Mouse (Mus musculus): ENCODE data around the gene Zscan25.
"Not testable (repeated sequence)": the region's sequence is repeated elsewhere in the genome, so short reads cannot be mapped to it uniquely, and the experiment has no call there.

The Zscan25 gene

DNA sequence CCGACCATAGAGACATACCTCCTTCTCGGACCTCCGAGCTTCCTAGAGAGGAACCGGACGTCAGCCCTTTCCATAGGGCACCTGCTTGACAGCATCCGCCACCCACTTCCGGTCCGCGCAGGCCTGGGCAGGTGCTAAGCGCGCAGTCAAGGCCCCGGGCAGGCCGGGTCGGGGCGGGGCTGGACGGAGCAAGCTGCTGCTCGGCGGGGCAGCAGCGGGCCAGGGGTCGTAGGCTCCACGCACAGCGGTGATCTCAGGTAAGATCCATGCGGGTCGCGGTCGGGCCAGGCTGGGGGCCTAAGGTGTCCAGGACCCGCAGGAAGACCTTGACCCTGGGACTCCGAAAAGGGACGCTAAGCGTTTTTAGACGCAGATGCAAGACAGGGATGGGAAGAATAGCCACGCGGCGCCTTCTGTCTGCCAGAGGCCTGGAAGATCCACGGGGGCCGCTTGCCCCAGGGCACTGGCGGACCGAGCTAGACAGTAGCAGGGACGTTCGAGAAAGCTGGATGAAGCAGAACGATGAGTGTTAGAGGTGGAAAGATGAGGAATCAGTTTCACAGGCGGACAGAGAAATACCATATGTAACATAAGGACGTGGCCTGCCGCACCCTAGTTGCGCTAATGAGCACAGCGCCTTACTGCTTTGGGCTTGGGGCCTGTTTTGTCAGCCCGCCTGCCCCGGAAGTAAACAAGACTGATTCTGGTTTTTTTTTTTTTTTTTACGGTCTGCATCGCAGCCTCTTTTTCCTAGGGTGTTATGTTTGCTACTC is at the start of gene Zscan25:
TSS of gene Zscan25 (plus strand) at position 130 of the 773 bp plus-strand sequence.
- DNase-seq (ENCODE audit: low spot score): peak; percentile 88

DNA sequence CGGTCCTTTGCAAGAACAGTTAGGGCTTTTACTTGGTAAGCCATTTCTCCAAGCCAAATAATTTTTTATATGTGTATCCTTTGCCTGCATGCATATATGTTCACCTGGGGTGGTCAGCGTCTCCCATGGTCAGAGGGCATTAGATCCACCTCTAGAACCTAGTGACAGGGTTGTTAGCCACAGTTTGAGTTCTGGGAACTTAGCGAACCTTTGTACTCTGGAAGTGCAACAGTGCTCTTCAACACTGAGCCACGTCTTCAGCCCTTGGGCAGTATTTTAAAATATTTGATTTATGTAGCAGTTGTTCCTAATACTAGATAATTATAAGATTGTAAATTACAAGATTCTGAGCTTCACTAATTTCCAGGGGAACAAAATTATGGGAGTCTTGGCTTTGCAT is 49.7 kb upstream of the Zscan25 start:
- DNase-seq (ENCODE audit: low spot score): no peak

DNA sequence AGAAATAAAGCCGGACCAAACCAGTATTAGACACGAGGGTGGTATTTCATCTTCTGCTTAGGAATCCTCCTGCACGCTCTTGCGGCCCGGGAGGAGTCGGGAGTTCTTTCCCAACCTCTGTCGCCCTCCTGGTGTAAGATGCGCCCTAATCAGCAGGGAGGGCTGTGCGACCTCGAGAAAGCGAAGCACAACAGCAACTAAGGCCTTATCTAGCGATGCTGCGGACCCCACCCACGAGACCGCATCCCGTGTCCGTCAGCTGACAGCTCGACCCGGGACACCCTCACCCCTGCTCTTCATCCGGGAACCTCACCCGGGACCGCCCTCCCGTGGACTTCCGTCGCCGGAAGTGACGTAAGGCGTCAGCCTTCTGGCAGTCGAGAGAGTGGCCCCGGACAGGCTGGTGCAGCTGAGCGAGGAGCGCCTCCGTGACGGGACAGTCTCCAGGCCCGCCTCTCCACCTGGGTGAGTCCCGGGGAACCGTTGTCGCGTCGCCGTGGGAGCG is 48.9 kb upstream of the Zscan25 start, which contains the start of gene Zfp655:
TSS of gene Zfp655 (plus strand) at position 349 of the 505 bp plus-strand sequence.
- DNase-seq (ENCODE audit: low spot score): peak; percentile 95

DNA sequence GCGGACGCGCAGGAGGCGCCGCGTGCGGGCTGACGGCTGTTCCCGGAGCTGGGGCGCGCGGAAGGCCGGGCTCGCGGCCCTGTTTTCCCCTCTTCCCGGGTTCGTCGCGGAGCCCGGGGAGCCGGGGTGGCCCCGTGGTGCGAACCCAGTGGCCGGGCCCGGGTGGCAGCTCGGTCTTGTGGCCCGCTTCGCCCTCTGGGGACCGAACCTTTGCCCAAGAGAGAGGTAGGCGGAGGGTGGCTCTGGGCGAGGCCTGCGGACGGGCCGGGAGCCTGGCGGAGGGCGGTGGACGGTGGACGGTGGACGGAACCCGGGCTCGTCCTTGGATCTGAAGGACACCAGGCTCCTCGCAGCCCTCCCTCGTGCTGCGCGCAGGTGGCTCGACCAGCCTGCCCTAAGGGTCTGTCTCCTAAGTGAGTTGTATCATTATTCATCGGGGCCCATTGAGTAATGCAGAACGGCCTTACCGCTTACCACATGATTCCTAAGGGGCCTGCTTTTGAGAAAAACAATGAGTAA is 48.3 kb upstream of the Zscan25 start:
- no peak for DNase-seq (ENCODE audit: low spot score)

DNA sequence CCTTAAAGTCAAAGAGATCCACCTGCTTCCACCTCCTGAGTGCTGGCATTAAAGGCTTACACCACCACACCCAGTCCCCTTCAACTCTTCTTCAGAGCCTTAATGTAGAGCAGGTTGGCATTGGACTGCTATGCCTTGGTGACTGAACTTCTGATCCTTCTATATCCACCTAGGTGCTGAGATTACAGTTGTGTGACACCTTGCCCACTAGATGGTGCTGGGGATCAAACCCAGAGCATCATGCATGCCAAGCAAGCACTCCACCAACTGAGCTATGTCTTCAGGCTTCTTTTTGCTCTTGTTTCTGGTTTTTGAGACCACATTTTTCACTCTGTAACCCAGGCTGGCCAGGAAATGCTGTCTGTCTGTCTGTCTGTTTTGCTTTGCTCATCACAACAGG is 45.7 kb upstream of the Zscan25 start:
- DNase-seq (ENCODE audit: low spot score): no peak

DNA sequence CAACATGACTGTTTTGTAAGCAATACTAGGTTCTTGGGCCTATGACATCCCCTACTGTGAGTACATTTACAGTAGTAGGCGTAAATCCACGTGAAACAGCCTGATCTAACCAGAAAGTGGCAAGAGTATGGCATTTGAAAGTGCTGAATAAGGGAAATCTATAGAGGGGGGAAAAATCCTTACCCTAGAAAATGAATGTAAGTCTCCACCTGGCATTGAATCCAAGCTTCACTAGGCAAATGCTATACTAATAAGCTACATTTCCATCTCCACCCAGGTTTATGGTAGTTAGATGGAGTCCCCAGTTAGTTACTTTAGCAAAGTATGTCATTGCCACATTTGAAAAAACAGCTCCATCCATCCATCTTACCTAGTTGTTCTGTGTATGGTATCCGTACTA is 30.8 kb upstream of the Zscan25 start:
- no peak for DNase-seq (ENCODE audit: low spot score)

DNA sequence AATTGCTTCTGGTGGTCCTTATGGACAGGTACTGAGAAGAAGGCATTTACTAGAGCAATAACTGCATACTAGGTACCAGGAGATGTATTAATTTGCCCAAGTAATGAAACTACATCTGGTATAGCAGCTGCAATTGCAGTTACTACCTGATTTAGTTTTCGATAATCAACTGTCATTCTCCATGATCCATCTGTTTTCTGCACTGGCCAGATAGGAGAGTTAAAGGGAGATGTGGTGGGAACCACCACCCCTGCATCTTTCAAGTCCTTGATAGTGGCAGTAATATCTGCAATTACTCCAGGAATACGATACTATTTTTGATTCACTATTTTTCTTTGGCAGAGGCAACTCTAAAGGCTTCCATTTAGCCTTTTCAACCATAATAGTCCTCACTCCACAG is 6.7 kb upstream of the Zscan25 start:
- not testable (repeated sequence) for DNase-seq (ENCODE audit: low spot score)

DNA sequence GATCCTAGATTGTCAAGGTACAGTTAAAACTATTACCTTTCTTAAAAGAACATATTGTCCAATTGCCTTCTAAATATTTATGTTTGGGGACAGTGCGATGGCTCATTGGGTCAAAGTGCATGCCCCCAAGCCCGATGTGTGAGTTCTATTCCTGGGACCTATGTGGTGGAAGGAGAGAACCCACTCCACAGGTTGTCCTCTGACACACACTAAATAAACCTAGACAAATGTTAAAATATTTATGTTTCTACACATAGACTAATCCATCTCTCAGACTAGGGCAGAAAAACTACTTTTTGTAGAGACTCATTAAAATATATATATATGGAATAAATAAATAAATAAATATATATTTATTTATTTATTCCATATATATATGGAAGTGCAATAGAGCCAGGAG is 352 bp upstream of the Zscan25 start:
- DNase-seq (ENCODE audit: low spot score): no peak

DNA sequence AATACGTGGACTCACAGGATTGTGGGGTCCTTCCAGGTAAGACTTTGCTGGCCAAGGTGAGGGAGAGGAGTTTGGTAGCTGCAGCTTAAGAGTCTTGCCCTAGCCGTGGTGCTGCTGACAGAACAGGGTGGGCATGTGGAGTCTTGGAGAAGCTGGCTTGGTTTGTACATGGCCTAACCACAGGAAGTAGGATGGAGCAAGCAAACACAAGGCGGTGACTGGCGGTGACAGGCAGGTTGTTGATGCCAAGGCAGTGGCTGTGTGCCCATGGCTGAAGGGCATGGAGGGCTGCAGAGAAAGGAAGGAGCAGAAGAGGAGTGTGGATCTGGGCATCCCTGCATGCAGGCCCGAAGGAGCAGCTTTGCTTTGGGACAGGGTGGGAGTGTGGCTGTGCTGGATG is 8.1 kb downstream of the Zscan25 start:
- DNase-seq (ENCODE audit: low spot score): no peak

DNA sequence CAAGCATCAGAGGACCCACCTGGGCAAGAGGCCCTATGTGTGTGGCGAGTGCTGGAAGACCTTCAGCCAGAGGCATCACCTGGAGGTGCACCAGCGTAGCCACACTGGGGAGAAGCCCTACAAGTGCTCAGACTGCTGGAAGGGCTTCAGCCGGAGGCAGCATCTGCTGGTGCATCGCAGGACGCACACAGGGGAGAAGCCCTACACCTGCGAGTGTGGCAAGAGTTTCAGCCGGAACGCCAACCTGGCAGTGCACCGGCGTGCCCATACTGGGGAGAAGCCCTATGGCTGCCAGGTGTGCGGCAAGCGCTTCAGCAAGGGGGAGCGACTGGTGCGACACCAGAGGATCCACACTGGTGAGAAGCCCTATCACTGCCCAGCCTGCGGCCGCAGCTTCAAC is 10.4 kb downstream of the Zscan25 start:
- no peak for DNase-seq (ENCODE audit: low spot score)

DNA sequence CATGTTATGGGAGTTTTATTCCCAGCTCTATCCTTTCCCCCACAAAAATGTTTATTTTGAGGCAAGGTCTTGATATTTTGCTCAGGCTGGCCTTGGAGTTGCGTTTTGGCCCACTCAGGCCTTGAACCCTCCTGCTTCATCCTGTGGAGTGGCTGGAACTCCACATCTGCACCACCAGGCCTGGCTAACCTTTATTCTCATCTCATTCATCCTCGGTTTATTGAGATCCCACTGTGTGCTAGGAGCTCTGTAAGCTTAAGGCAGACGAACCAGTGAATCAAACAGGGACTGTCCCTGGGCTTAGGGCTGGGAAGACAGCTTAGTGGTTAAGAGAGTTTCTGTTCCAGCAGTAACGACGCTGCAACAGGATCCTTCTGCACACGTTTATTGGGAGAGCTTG is 12.1 kb downstream of the Zscan25 start:
- DNase-seq (ENCODE audit: low spot score): no peak

DNA sequence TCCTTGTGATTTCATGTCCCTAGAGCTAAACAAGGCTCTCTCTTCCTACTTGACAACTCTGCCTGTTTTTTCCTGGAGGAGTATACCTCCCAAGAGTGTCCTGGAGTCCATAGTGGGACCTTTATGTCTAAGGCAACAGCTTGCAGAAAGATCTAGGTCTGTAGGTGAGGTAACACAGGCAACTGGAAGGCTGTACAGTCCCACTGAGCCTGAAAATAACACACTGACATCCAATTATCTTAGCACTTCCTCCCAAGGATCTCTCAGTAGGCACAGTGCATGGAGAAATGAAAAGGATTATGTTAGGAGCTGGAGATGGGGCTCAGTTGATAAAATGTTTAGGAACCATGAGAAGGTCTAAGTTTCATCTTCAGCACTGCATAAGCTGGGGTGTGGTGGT is 20.2 kb downstream of the Zscan25 start:
- DNase-seq (ENCODE audit: low spot score): no peak

DNA sequence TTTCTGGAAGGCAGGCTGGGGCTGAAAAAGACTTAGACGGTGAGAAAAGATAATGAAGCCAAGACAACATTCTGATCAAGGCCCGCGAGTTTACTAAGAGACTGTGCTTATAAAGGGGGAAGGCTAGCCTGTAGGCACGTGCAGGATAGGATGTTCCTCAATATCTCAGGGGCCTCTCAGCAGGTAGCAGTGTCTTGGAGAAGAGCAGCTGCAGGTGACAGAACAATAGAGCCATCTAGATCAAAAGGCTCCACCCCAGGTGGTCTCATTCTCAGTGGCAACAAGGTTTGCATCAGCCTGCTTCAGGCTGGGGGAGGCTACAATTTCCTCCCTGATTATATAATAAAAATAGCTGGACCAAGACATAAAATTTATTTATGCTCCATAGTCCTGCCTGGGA is 21.5 kb downstream of the Zscan25 start:
- DNase-seq (ENCODE audit: low spot score): not testable (repeated sequence)

DNA sequence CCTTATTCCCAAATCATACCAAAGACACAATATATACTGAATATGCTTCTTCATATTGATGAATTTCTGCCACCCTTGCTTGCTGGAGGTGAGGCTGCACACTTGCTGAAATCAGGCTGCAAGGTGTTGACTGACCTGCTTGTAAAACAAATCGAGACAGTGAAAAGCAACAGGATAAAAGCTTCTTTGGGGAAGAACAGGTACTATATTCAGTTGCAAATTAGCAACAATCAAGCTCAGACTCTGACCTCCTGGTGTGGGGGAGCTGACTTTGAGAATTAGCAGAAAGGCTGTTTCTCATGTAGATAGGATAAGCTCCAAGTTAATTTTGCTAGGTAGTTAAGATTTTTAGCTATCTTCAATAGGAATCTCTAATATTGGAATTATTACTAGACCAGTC is 22.1 kb downstream of the Zscan25 start:
- no peak for DNase-seq (ENCODE audit: low spot score)

DNA sequence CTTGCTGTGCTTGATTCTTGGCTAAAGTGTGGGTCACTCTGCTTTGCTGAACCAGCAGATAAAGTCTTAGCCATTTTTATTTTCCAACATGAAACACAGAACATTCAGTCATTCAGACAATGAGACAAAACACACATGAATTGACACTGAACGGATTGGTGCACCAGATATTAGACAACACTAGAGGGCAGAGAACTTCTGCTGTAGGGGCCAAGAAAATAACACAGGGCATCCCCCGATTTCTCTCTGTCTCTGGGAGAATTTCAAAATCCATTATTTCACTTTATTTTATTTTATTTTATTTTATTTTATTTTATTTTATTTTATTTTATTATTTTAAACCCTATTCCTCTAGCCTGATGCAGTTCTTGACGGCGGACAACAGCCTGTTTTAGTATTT is 26.7 kb downstream of the Zscan25 start:
- DNase-seq (ENCODE audit: low spot score): not testable (repeated sequence)

DNA sequence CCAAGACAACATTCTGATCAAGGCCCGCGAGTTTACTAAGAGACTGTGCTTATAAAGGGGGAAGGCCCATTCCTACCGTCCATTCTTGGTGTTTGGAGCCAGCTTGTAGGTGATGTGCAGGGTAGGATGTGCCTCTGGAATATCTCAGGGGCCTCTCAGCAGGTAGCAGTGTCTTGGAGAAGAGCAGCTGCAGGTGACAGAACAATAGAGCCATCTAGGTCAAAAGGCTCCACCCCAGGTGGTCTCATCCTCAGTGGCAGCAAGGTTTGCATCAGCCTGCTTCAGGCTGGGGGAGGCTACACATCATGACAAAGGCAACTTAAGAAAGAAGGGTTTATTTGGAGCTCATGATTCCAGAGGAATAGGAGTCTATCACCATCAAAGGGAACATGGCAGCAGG is 27.5 kb downstream of the Zscan25 start:
- DNase-seq (ENCODE audit: low spot score): not testable (repeated sequence)

DNA sequence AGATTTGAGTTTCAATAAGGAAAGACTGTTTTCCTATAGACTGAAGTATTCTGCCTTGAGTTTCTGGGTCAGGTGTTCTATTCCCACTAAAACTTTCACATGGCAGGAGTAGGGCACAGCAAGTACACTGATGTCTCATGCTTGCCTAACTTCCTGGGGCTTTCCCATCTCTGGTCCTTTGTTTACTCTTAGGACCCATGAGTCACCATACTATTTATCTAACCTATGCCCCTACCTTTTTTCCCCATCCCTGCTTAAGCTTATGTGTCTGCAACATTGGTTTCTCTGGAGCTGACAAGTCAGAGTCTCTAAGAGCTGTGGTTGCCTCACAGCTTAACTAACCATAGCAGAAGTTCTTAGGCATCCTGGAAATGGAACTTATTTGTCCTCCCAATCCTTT is 33.5 kb downstream of the Zscan25 start:
- no peak for DNase-seq (ENCODE audit: low spot score)

DNA sequence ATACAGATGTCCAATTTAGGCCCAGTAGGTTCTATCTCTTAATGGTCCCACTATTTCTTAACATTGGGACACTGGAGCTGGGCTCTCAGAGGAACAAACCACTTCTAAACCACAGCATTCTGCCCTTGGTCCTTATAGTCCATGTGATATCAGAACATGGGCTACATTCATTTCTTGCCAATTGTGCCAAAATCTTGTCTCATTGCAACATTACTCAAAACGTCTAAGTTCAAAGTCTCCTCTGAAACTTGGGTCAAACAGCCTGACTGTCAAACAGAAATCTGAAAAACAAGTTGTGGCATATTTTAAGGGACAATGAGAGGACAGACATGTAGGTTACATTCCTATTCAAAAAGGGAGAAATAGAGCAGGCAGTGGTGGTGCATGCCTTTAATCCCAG is 36.8 kb downstream of the Zscan25 start:
- DNase-seq (ENCODE audit: low spot score): no peak

DNA sequence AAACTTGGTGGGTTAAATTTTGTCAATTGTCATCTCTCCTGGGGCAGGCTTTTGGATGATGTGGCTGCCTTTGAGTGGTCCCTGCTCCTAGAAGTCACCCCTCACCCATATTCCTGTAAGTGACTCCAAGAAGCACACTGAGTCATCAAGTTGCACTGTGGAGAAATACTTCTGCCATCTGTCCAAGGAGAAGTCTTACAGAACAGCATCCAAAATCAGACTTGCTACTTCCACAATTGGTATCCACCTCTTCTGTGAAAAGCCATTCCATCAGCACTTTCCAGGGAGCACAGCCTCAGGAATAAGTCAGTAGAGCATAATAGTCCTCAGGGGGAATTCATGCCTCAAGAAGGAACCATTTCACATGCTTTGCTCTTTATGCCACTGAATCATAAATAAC is 58.5 kb downstream of the Zscan25 start:
- peak; percentile 10 for DNase-seq (ENCODE audit: low spot score)
